Mouse (Mus musculus) bone marrow macrophage, adult 2 months (primary cell): ENCODE measurements at regions not wholly inside any gene's neighbourhood (a gene's known extent, or its start where the extent isn't known, plus 50 kb on each side); places are given as distances from the start of the nearest gene placed in this dataset.

Source experiments
- CTCF ChIP-seq: IDR thresholded peaks from 2 replicates; pipeline ENCODE4 v1.5.1; 2012; ENCODE audit warnings: low read depth, mild to moderate bottlenecking, low read length, moderate library complexity
- POLR2A ChIP-seq: IDR thresholded peaks from 2 replicates; pipeline ENCODE4 v1.6.1; 2012; ENCODE audit warnings: mild to moderate bottlenecking, low read depth, low read length, borderline replicate concordance

DNA sequence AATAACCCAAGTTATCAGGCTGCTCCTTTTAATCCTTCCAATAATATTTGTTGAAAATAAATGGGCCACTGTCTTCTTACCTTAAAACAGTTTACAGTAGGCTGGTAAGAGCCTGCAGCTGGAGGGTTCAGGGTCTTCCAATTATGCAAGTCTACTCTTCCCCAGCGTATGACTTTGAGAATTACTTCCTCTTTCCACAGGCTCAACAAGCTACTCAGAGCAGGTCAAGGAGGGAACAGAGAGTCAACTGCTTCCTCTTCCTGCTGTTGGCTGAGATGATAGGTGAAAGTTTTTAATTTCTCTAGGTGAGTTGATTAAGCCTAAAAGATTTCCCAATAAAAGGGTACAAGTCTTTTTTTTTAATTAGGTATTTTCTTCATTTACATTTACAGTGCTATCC lies 176.9 kb upstream of the Nampt start:
- TF ChIP-seq CTCF (no peak), POLR2A (no peak)
